Comparison of ENCODE assay signal across 21 mouse cellular contexts in genomic region chr5:89146276-89146675, GRCm38 (mm10).
"Had no signal": no experiment of that assay in that cellular context is flagged by ENCODE, and none has a peak within 500 bp of the region (broad histone marks: within the 10 kb centered on the region; RNA-seq: fewer than 3 reads in every experiment).

No protein-coding gene starts in this region.

- H3K36me3 ChIP-seq: limb, embryonic 12.5 days; limb, embryonic 15.5 days; midbrain, embryonic 12.5 days; midbrain, embryonic 15.5 days had no signal

- H3K4me3 ChIP-seq: limb, embryonic 12.5 days; limb, embryonic 15.5 days; midbrain, embryonic 12.5 days; midbrain, embryonic 15.5 days; myocyte had no signal

- ATAC-seq: liver, postnatal 0 days; lung, postnatal 0 days; midbrain, embryonic 15.5 days had no signal

- H3K4me2 ChIP-seq: limb, embryonic 12.5 days; limb, embryonic 15.5 days; liver, embryonic 11.5 days; lung, embryonic 14.5 days; midbrain, embryonic 12.5 days; midbrain, embryonic 15.5 days had no signal

- H3K4me1 ChIP-seq: midbrain, embryonic 12.5 days; midbrain, embryonic 15.5 days had no signal

- H3K27ac ChIP-seq: limb, embryonic 12.5 days; limb, embryonic 15.5 days; liver, embryonic 14.5 days; macrophage; midbrain, embryonic 12.5 days; midbrain, embryonic 15.5 days; stomach, postnatal 0 days had no signal

- H3K27me3 ChIP-seq: limb, embryonic 12.5 days; limb, embryonic 15.5 days; midbrain, embryonic 12.5 days; midbrain, embryonic 15.5 days had no signal

- H3K9ac ChIP-seq: limb, embryonic 12.5 days; limb, embryonic 15.5 days; liver, embryonic 14.5 days; liver, postnatal 0 days; lung, embryonic 14.5 days; midbrain, embryonic 12.5 days; midbrain, embryonic 15.5 days had no signal

- H3K9me3 ChIP-seq: limb, embryonic 12.5 days; limb, embryonic 15.5 days; midbrain, embryonic 12.5 days; midbrain, embryonic 15.5 days had no signal

- DNase-seq: kidney, adult 9 months; kidney, postnatal 14 days; kidney, postnatal 4 days; left cerebral cortex, postnatal 4 days; liver, postnatal 0 days; lung, embryonic 14.5 days; retina, postnatal 1 day; right cerebral cortex, postnatal 25 days; thymus, adult 2 months; thymus, postnatal 14 days; thymus, postnatal 4 days had no signal
